Mouse (Mus musculus) limb, embryonic 12.5 days (tissue): Measurements from ENCODE around the gene Rplp2. TPM values are rescaled to one million over a fixed set of nuclear protein-coding genes. Genes with fewer than 3 reads are reported as not detected.
"Not testable (repeated sequence)": the region's sequence is repeated elsewhere in the genome, so short reads cannot be mapped to it uniquely, and the experiment has no call there.

Experiments
- ATAC-seq: fragments of 200-750 bp; cut with Nextera tagmentation; 2 replicates; pipeline ENCODE4 v1.8.0; 2017; ENCODE audit warnings: low read depth, moderate TSS enrichment; ENCODE audit not compliant: insufficient number of reproducible peaks, insufficient read depth, low FRiP score, low TSS enrichment
- H3K27ac ChIP-seq: fragments of 300-500 bp; sonication (generic); 2 replicates; pipeline ENCODE4 v1.5.1; 2016; ENCODE audit warnings: mild to moderate bottlenecking, moderate library complexity
- H3K27me3 ChIP-seq: fragments of 300-500 bp; sonication (generic); 2 replicates; pipeline ENCODE4 v1.6.1; 2016; ENCODE audit warnings: mild to moderate bottlenecking, moderate library complexity
- H3K36me3 ChIP-seq: fragments of 300-500 bp; sonication (generic); 2 replicates; pipeline ENCODE4 v1.6.1; 2016; ENCODE audit warnings: mild to moderate bottlenecking, moderate library complexity
- H3K4me1 ChIP-seq: fragments of 300-500 bp; sonication (generic); replicated peaks from 2 replicates; pipeline ENCODE4 v1.6.1; 2016
- H3K4me2 ChIP-seq: fragments of 300-500 bp; sonication (generic); 2 replicates; pipeline ENCODE4 v1.6.1; 2016; ENCODE audit warnings: mild to moderate bottlenecking, moderate library complexity
- H3K4me3 ChIP-seq: fragments of 300-500 bp; sonication (generic); replicated peaks from 2 replicates; pipeline ENCODE4 v1.5.1; 2016; ENCODE audit warnings: mild to moderate bottlenecking
- H3K9ac ChIP-seq: fragments of 300-500 bp; sonication (generic); replicated peaks from 2 replicates; pipeline ENCODE4 v1.6.1; 2016; ENCODE audit warnings: mild to moderate bottlenecking, moderate library complexity
- H3K9me3 ChIP-seq: fragments of 300-500 bp; sonication (generic); 2 replicates; pipeline ENCODE4 v1.6.1; 2016; ENCODE audit warnings: mild to moderate bottlenecking, moderate library complexity
- WGBS: fragments of 180-500 bp; shearing (Covaris S2); methylation state at CpG from one replicate; pipeline ENCODE4 v1.1.7; 2016; 5-methylcytosine and 5-hydroxymethylcytosine counted together
- polyA plus RNA-seq: library from polyadenylated mRNA; unstranded; fragments of >200 nt; fragmentation: Nextera tagmentation; extraction: Ambion mirVana; gene quantifications from 2 replicates; pipeline ENCODE4 v1.2.1, GENCODE M21; 2016

The Rplp2 gene
- polyA plus RNA-seq, 1 experiment from 2014 or later, result 1,293 TPM

GRCm38 (mm10) chr7:141438201-141438968 is 8.8 kb upstream of the Rplp2 start:
- Histone ChIP-seq H3K4me2 (no peak overlapping the region), H3K27me3 (no peaks in the 10 kb centered on the region), H3K9ac (no peak overlapping the region), H3K9me3 (no peaks in the 10 kb centered on the region), H3K36me3 (peaks cover 50% of the 10 kb centered on the region), H3K4me3 (no peak overlapping the region), H3K4me1 (peaks cover 61% of the 10 kb centered on the region), H3K27ac (no peak overlapping the region)
- no peak for ATAC-seq
- 92% methylated on average over 12 of the region's 12 CpGs for WGBS

- no peaks in the 10 kb centered on the region for H3K27me3 ChIP-seq
- no peak overlapping the region for H3K27ac ChIP-seq
- H3K4me1 ChIP-seq, result peaks cover 58% of the 10 kb centered on the region
- no peak overlapping the region for H3K4me2 ChIP-seq
- H3K9ac ChIP-seq, result peak overlapping the region; percentile 4; the same call in 1 of the 2 replicates
- no peak for ATAC-seq
- no peaks in the 10 kb centered on the region for H3K9me3 ChIP-seq
- H3K36me3 ChIP-seq, result peaks cover 45% of the 10 kb centered on the region
- H3K4me3 ChIP-seq, result no peak overlapping the region
- WGBS, result 96% methylated on average over 10 of the region's 10 CpGs
Observed at GRCm38 (mm10) chr7:141439140-141439679, 8.0 kb upstream of the Rplp2 start.

- 91% methylated on average over 11 of the region's 11 CpGs for WGBS
- H3K27ac ChIP-seq, result no peak overlapping the region
- no peak overlapping the region; the same call in 1 of the 2 replicates for H3K9ac ChIP-seq
- H3K4me1 ChIP-seq, result peaks cover 55% of the 10 kb centered on the region
- H3K36me3 ChIP-seq, result peaks cover 45% of the 10 kb centered on the region
- H3K4me2 ChIP-seq, result no peak overlapping the region
- no peak for ATAC-seq
- no peak overlapping the region for H3K4me3 ChIP-seq
- H3K27me3 ChIP-seq, result no peaks in the 10 kb centered on the region
- no peaks in the 10 kb centered on the region for H3K9me3 ChIP-seq
Observed at GRCm38 (mm10) chr7:141439811-141440210, 7.4 kb upstream of the Rplp2 start.

GRCm38 (mm10) chr7:141440613-141441012 is 6.6 kb upstream of the Rplp2 start:
- Histone ChIP-seq H3K27me3 (no peaks in the 10 kb centered on the region), H3K9me3 (no peaks in the 10 kb centered on the region), H3K36me3 (peaks cover 45% of the 10 kb centered on the region), H3K4me1 (peaks cover 47% of the 10 kb centered on the region), H3K4me2 (no peak overlapping the region), H3K27ac (0 out of 2 replicates have a peak overlapping the region, but pooled peaks have one; percentile 13), H3K9ac (no peak overlapping the region), H3K4me3 (no peak overlapping the region)
- WGBS, result 28% methylated on average over 6 of the region's 6 CpGs
- ATAC-seq, result no peak

- Histone ChIP-seq H3K9ac (0 out of 2 replicates have a peak overlapping the region, but pooled peaks have one; percentile 32), H3K36me3 (peaks cover 45% of the 10 kb centered on the region), H3K27ac (no peak overlapping the region), H3K4me1 (peaks cover 39% of the 10 kb centered on the region), H3K27me3 (no peaks in the 10 kb centered on the region), H3K4me3 (no peak overlapping the region), H3K9me3 (no peaks in the 10 kb centered on the region), H3K4me2 (no peak overlapping the region)
- ATAC-seq, result no peak
- 91% methylated on average over 9 of the region's 9 CpGs for WGBS
Observed at GRCm38 (mm10) chr7:141441460-141441859, 5.7 kb upstream of the Rplp2 start.

GRCm38 (mm10) chr7:141442199-141442598 is 5.0 kb upstream of the Rplp2 start:
- Histone ChIP-seq H3K9ac (peak overlapping the region; percentile 68), H3K27ac (no peak overlapping the region), H3K36me3 (peaks cover 45% of the 10 kb centered on the region), H3K4me1 (peaks cover 32% of the 10 kb centered on the region), H3K4me2 (peak overlapping the region; percentile 88), H3K4me3 (peak overlapping the region; percentile 48; the same call in 1 of the 2 replicates), H3K27me3 (no peaks in the 10 kb centered on the region), H3K9me3 (no peaks in the 10 kb centered on the region)
- no peak for ATAC-seq
- WGBS, result 89% methylated on average over 13 of the region's 13 CpGs

GRCm38 (mm10) chr7:141443081-141443821 is 3.9 kb upstream of the Rplp2 start:
- peaks cover 34% of the 10 kb centered on the region for H3K4me1 ChIP-seq

GRCm38 (mm10) chr7:141443828-141444237 is 3.3 kb upstream of the Rplp2 start, which contains the start of gene Pidd1:
Gene Pidd1 (minus strand): TSS chr7:141444025.
- 0 out of 2 replicates have a peak, but pooled peaks have one; percentile 33 for ATAC-seq
- peak within 1 kb of the TSS; percentile 88 for H3K4me2 ChIP-seq
- peak within 1 kb of the TSS; percentile 78 for H3K27ac ChIP-seq
- H3K4me3 ChIP-seq, result peak within 1 kb of the TSS; percentile 48
- no peaks in the 10 kb centered on the region for H3K27me3 ChIP-seq
- H3K9me3 ChIP-seq, result no peaks in the 10 kb centered on the region
- peaks cover 39% of the 10 kb centered on the region for H3K36me3 ChIP-seq
- peak within 1 kb of the TSS; percentile 68 for H3K9ac ChIP-seq
- WGBS, result under 1% methylated on average over 25 of the region's 25 CpGs
- H3K4me1 ChIP-seq, result peaks cover 39% of the 10 kb centered on the region

More at GRCm38 (mm10) chr7:141443081-141443821, 3.9 kb upstream of the Rplp2 start:
- H3K27me3 ChIP-seq, result no peaks in the 10 kb centered on the region
- ATAC-seq, result peak; percentile 0; the same call in 1 of the 2 replicates
- peaks cover 39% of the 10 kb centered on the region for H3K36me3 ChIP-seq
- peak overlapping the region; percentile 68 for H3K9ac ChIP-seq
- H3K27ac ChIP-seq, result peak overlapping the region; percentile 78
- no peaks in the 10 kb centered on the region for H3K9me3 ChIP-seq
- peak overlapping the region; percentile 48 for H3K4me3 ChIP-seq
- WGBS, result 25% methylated on average over 12 of the region's 12 CpGs
- H3K4me2 ChIP-seq, result peak overlapping the region; percentile 88

- not testable (repeated sequence) for H3K27ac ChIP-seq, H3K4me3 ChIP-seq, H3K4me2 ChIP-seq, H3K9ac ChIP-seq, H3K27me3 ChIP-seq, H3K9me3 ChIP-seq, ATAC-seq
- Histone ChIP-seq H3K36me3 (peaks cover 39% of the 10 kb centered on the region), H3K4me1 (peaks cover 33% of the 10 kb centered on the region)
- 77% methylated on average over 3 of the region's 3 CpGs for WGBS
Observed at GRCm38 (mm10) chr7:141446374-141446773, 796 bp upstream of the Rplp2 start.

GRCm38 (mm10) chr7:141451928-141452327 is 4.8 kb downstream of the Rplp2 start:
- Histone ChIP-seq H3K4me1 (peaks cover 24% of the 10 kb centered on the region), H3K9ac (no peak overlapping the region), H3K27ac (no peak overlapping the region), H3K27me3 (peaks cover 3% of the 10 kb centered on the region; the same call in 1 of the 2 replicates), H3K4me2 (no peak overlapping the region), H3K4me3 (no peak overlapping the region), H3K36me3 (peaks cover 41% of the 10 kb centered on the region), H3K9me3 (no peaks in the 10 kb centered on the region)
- no peak for ATAC-seq

GRCm38 (mm10) chr7:141453636-141454035 is 6.5 kb downstream of the Rplp2 start:
- Histone ChIP-seq H3K27ac (no peak overlapping the region), H3K36me3 (peaks cover 38% of the 10 kb centered on the region), H3K27me3 (peaks cover 13% of the 10 kb centered on the region), H3K4me3 (no peak overlapping the region), H3K4me1 (peaks cover 18% of the 10 kb centered on the region), H3K9ac (no peak overlapping the region), H3K9me3 (no peaks in the 10 kb centered on the region), H3K4me2 (no peak overlapping the region)
- 71% methylated on average over 2 of the region's 2 CpGs for WGBS
- no peak for ATAC-seq
